Mouse (Mus musculus): ENCODE measurements around the gene Sult1d1.

GRCm38 (mm10) chr5:87532288-87532687 lies 36.5 kb downstream of the Sult1d1 start:
- no peak for TF ChIP-seq POLR2A (IDR thresholded peaks at IDR 0.05; ENCODE audit: insufficient read depth, low read depth, low read length)
- TF ChIP-seq CTCF (IDR thresholded peaks at IDR 0.05) = no peak
